Mouse (Mus musculus) kidney, adult 11 months (tissue): ENCODE measurements around the gene Ghitm.

Source experiments
- DNase-seq: peaks from one replicate; pipeline ENCODE4 v3.0.0; 2022

The Ghitm gene

DNA sequence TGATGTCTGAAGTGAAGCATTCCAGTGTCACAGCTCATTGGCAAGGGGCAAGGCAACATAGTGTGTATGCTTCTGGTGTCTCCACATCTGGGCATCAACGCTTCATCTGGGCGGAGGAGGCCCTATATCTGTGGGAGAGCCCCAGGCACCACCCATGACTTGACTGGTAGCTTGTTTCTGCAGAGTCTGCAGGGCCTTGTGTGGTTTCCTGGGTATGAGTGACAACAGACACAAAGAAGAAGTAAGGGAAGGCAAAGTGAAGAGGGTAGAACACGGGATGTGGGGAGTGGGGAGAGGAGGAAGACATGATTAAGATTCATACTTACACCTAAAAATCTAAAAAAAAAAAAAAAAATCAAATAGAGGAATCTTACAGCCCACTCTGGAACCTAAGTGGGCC lies 32.6 kb downstream of the Ghitm start:
- no peak for DNase-seq

- DNase-seq: no peak
These were observed 33.5 kb downstream of the Ghitm start for GRCm38 (mm10) chr14:37101531-37101930.

DNA sequence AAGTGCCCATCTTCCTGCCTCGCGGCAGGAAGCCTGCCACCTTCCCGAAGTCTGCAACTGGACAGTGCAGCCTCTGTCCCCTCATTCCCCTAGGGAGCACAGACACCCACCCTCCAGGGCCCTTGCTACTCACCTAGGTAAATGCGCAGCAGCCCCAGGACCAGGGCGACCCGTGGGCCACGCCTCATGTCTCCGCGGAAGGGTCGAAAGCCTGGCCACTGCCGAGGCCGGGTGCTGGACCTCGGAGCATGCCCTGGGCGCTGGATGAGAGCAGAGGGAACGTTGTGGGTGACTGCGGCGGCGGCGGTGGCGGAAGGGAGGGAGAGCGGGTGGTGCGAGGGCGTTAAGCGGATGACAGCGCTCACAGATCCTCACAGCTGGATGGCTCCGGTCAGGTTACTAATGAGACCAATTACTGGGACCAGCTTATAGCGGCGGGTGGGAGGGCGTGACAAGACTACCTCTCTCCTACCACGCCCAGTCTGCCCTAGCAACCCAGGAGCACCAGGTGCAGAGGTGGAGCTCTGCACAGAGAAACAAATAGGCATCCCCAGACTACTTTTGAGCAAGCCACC lies 37.0 kb downstream of the Ghitm start, which contains the start of gene Cdhr1:
Gene Cdhr1 (minus strand): TSS at position 392 of the 575 bp plus-strand sequence.
- DNase-seq: no peak

GRCm38 (mm10) chr14:37095556-37095955 lies 39.5 kb downstream of the Ghitm start:
- no peak for DNase-seq

DNA sequence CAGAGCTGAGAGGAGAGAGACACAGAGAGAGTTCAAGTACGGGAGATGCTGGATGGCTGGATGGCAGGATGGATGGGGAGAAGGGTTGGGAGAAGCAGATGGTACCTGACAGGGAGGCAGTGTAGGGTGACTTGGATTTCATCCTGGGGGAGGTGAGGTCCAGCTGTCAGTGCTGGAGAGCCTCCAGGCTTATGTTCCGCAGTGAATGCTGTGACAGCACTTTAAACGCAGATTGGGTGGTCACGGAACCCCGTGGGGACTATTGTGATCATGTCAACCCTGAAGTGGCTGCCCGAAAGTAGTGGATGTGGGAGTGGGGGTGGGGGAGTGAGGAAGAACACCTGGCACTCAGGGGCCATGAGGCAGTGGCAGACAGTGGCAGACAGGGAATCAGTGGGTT lies 40.6 kb downstream of the Ghitm start:
- no peak for DNase-seq

DNA sequence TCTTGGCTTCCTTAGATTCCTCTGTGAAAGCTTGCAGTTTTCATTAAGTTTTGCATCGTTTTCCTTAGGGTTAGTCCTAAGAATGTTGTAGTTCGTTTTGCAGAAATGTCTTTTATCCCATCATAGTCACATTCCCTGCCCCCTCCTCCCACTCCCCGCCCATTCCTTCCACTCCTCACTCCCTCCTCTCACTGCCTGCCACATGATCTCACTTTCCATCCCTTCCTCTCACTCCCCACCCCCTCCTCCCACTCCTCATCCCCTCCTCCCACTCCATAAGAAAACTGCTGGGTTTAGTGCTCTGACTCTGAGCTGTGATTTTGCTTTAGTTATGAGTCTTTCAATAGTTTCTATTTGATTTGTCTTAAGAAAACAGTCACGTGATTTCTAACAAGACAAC lies 51.3 kb downstream of the Ghitm start:
- DNase-seq: no peak

DNA sequence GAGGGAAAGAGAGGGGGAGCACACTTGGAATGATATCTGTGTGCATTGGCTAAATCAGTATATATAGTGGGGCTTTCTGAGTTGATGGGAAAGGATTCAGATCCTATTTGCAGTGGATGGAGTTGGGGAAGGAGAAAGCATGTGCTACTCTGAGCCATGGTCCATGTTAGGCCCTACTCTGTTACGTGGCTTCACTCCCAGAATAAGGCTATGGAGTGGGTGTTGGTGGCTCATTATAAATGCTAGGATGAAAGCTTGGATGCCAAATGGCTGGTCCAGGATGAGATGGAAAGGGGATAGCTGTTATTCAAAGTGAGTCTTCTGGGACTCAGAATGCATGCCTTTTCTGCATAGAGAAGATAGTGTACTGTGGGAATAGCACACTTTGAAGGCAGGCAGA lies 54.3 kb downstream of the Ghitm start:
- DNase-seq: no peak
